Mouse (Mus musculus): Measurements from ENCODE around the gene Nwd2. TPM values are rescaled to one million over a fixed set of nuclear protein-coding genes. Genes with fewer than 3 reads are reported as not detected.

Gene Nwd2
- polyA plus RNA-seq, 1 experiment, result not detected

DNA sequence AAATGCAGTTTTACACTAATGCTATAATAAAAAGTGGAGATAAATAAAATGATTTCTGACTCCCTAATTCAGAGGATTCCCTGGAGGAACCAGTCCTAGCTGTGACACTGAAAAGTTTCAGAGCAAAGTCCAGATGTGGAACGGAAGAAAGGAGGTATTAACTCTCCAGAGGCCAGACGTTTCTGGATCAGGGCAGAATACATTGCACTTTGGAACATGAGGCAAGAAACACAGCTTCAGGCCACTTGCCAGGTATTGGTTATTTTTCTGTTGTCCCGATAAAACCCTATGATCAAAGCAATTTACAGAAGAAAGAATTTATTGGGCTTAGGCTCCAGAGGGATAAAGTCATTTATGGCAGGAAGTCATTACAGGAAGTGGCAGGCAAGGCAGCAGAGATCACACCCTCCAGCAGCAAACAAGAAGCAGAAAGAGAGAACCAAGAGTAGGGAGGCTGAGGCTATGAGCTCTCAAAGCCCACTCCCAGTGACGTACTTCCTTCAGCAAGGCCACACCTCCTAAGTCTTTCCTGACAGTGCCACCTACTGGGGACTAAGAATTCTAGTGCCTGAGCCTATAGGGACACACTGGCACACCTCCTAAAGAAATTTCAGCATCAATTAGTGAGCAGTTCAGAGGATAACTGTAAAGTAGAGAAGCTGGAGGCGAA is 106.3 kb downstream of the Nwd2 start:
- Histone ChIP-seq H3K27me3 (replicated peaks; ENCODE audit: control insufficient read depth, insufficient read depth, low read length) (no peaks in the 10 kb centered on the region), H3K4me3 (ENCODE audit: insufficient read depth, low read depth, low read length) (no peak overlapping the region), H3K36me3 (ENCODE audit: control insufficient read depth, insufficient read depth, low read length) (no peaks in the 10 kb centered on the region), H3K27ac (ENCODE audit: insufficient read depth, low read depth, low read length) (no peak overlapping the region), H3K4me1 (ENCODE audit: control insufficient read depth, insufficient read depth, low read length) (no peaks in the 10 kb centered on the region)
- 35% methylated on average over 5 of the region's 5 CpGs for WGBS
- TF ChIP-seq CTCF (conservative IDR thresholded peaks at IDR 0.05; ENCODE audit: insufficient read depth, insufficient read length, low read depth, low read length) (0 out of 2 replicates have a peak, but pooled peaks have one; percentile 17), POLR2A (IDR thresholded peaks at IDR 0.05; ENCODE audit: low read depth, low read length) (no peak)
- peak; percentile 74 for DNase-seq

DNA sequence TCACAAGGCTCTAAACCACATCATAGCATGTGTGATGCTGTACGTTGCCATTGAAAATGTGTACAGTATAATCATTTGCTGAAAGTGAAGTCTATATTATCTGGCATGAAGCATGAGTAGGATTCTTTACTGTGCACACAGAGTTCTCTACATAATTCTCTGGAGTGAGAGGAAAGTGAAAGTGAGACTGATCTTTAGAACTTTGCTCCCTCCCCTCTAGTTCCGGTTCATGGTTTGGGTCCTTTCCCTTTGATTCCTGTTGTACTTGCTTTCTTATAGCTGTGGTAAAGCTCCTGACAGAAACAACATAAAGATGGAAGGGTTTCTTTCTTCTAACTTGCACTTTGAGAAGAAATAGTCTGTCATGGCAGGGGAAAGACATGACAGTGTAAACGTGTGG is 107.0 kb downstream of the Nwd2 start:
- TF ChIP-seq POLR2A (IDR thresholded peaks at IDR 0.05; ENCODE audit: low read depth, low read length), result no peak
- TF ChIP-seq CTCF (conservative IDR thresholded peaks at IDR 0.05; ENCODE audit: insufficient read depth, insufficient read length, low read depth, low read length), result no peak
- WGBS, result 67% methylated on average over 3 of the region's 3 CpGs
- Histone ChIP-seq H3K4me3 (ENCODE audit: insufficient read depth, low read depth, low read length) (no peak overlapping the region), H3K4me1 (ENCODE audit: control insufficient read depth, insufficient read depth, low read length) (no peaks in the 10 kb centered on the region), H3K27ac (ENCODE audit: insufficient read depth, low read depth, low read length) (no peak overlapping the region), H3K36me3 (ENCODE audit: control insufficient read depth, insufficient read depth, low read length) (no peaks in the 10 kb centered on the region), H3K27me3 (replicated peaks; ENCODE audit: control insufficient read depth, insufficient read depth, low read length) (no peaks in the 10 kb centered on the region)
- DNase-seq, result peak; percentile 4

DNA sequence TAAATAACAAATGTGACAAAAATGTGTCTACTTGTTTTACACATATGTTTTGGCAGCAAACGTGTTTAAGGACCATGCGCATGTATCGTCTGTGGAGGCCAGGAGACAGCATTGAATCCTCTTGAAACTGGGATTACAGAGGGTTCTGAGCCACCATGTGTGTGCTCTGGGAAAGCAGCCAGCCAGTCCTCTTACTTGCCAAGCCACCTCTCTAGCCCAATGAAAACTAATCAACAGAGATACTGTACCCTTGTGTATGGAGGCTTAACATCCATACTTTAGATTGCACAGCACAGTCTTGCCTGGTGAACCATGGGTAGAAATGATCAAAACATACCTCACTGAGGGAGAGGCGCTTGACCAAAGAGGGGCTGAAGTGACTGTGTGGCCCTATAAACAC is 117.0 kb downstream of the Nwd2 start:
- TF ChIP-seq CTCF (conservative IDR thresholded peaks at IDR 0.05; ENCODE audit: insufficient read depth, insufficient read length, low read depth, low read length) (no peak), POLR2A (IDR thresholded peaks at IDR 0.05; ENCODE audit: low read depth, low read length) (no peak)
- H3K4me3 ChIP-seq (ENCODE audit: insufficient read depth, low read depth, low read length), result no peak overlapping the region
- no peaks in the 10 kb centered on the region for H3K4me1 ChIP-seq (ENCODE audit: control insufficient read depth, insufficient read depth, low read length)
- 93% methylated on average over 4 of the region's 4 CpGs for WGBS
- no peaks in the 10 kb centered on the region for H3K27me3 ChIP-seq (replicated peaks; ENCODE audit: control insufficient read depth, insufficient read depth, low read length)
- no peak overlapping the region for H3K27ac ChIP-seq (ENCODE audit: insufficient read depth, low read depth, low read length)
- no peak for DNase-seq
- no peaks in the 10 kb centered on the region for H3K36me3 ChIP-seq (ENCODE audit: control insufficient read depth, insufficient read depth, low read length)

DNA sequence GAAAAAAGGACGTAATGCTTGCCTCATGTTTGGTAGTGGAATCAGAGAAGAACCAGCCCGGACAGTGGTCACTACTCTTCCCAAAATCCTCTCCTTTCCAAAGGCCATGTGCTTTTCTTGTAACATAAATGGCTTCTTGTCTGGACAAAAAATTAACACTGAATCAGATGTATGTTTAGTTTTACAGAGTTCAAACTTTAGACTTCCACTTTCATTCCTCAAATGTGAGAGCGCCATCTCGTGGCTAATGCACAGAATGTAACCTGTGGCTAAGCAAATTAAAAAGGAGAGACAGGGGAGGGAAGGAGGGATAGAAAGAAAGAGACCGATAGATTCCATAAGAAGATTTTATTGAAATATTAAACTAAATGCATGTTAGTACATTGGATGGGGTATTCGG is 117.8 kb downstream of the Nwd2 start:
- H3K4me3 ChIP-seq (ENCODE audit: insufficient read depth, low read depth, low read length), result no peak overlapping the region
- 43% methylated on average over 6 of the region's 6 CpGs for whole genome bisulfite sequencing
- no peak overlapping the region for H3K27ac ChIP-seq (ENCODE audit: insufficient read depth, low read depth, low read length)
- peak; percentile 35 for DNase-seq
- H3K27me3 ChIP-seq (replicated peaks; ENCODE audit: control insufficient read depth, insufficient read depth, low read length), result no peaks in the 10 kb centered on the region
- no peak for TF ChIP-seq POLR2A (IDR thresholded peaks at IDR 0.05; ENCODE audit: low read depth, low read length)
- TF ChIP-seq CTCF (conservative IDR thresholded peaks at IDR 0.05; ENCODE audit: insufficient read depth, insufficient read length, low read depth, low read length), result 0 out of 2 replicates have a peak, but pooled peaks have one; percentile 13
- no peaks in the 10 kb centered on the region for H3K36me3 ChIP-seq (ENCODE audit: control insufficient read depth, insufficient read depth, low read length)
- no peaks in the 10 kb centered on the region for H3K4me1 ChIP-seq (ENCODE audit: control insufficient read depth, insufficient read depth, low read length)

DNA sequence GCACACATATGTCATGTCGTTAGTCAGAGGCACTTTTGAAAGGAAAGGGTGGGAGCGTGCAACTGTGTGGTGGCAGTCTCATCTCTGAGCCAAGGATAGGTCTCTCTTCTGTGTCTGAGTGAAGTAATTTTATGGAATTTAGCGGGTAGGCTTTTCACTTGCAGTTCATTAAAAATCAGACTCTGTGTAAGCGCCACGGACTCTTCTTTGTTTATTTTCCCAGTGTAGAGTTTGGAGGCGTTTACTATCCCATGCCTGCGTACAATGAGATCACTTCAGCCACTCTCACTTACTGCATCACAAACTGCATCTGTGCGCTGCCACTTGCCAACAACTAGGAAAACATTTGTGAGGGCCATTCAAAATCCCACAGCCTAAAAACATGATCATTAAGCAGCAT is 118.6 kb downstream of the Nwd2 start:
- DNase-seq, result no peak
- TF ChIP-seq CTCF (conservative IDR thresholded peaks at IDR 0.05; ENCODE audit: insufficient read depth, insufficient read length, low read depth, low read length) (no peak), POLR2A (IDR thresholded peaks at IDR 0.05; ENCODE audit: low read depth, low read length) (no peak)
- no peak overlapping the region for H3K27ac ChIP-seq (ENCODE audit: insufficient read depth, low read depth, low read length)
- no peak overlapping the region for H3K4me3 ChIP-seq (ENCODE audit: insufficient read depth, low read depth, low read length)
- 70% methylated on average over 8 of the region's 8 CpGs for WGBS
- no peaks in the 10 kb centered on the region for H3K27me3 ChIP-seq (replicated peaks; ENCODE audit: control insufficient read depth, insufficient read depth, low read length)
- no peaks in the 10 kb centered on the region for H3K4me1 ChIP-seq (ENCODE audit: control insufficient read depth, insufficient read depth, low read length)
- H3K36me3 ChIP-seq (ENCODE audit: control insufficient read depth, insufficient read depth, low read length), result no peaks in the 10 kb centered on the region

DNA sequence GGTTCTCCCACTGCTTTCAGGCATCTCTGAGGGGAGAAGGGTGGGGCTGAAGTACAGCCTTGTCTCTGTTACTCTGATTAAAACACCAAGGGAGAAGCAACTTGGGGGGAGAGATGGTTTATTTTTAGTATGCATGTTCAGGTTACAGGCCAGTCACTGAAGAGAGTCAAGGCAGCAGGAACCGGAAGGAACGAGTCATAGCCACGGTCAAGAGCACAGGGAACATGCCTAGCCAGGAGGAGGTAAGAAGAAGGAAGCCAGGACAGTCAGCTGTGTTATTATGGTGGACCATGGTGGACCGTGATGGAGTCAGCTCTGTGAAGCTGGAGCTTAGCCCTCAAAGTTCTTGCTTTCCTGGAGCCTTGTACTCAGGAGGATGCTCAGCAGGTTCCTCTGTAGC is 119.3 kb downstream of the Nwd2 start:
- H3K27ac ChIP-seq (ENCODE audit: insufficient read depth, low read depth, low read length), result no peak overlapping the region
- no peak for DNase-seq
- WGBS, result 52% methylated on average over 4 of the region's 4 CpGs
- H3K4me1 ChIP-seq (ENCODE audit: control insufficient read depth, insufficient read depth, low read length), result no peaks in the 10 kb centered on the region
- TF ChIP-seq CTCF (conservative IDR thresholded peaks at IDR 0.05; ENCODE audit: insufficient read depth, insufficient read length, low read depth, low read length) (no peak), POLR2A (IDR thresholded peaks at IDR 0.05; ENCODE audit: low read depth, low read length) (no peak)
- H3K4me3 ChIP-seq (ENCODE audit: insufficient read depth, low read depth, low read length), result no peak overlapping the region
- no peaks in the 10 kb centered on the region for H3K27me3 ChIP-seq (replicated peaks; ENCODE audit: control insufficient read depth, insufficient read depth, low read length)
- H3K36me3 ChIP-seq (ENCODE audit: control insufficient read depth, insufficient read depth, low read length), result no peaks in the 10 kb centered on the region

DNA sequence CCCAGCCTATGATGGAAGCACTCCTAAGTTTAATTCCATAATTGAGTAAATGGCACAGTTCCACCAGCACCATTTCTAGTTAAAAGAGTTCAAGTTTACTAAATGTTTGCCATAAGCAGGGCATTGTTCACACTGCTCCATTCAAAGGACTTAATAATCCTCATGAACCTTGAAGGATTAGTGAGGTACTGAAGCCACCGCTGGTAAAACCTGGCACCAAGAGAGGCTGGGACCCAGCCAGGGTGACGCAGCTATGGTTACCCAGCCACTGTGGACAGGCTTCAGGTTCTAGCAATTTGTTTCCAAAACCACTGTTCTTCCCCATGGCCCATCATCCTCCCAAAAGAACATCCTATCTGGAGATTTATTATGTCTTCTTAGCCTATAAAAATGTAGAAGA is 124.1 kb downstream of the Nwd2 start:
- 80% methylated on average over 2 of the region's 2 CpGs for WGBS
- no peaks in the 10 kb centered on the region for H3K4me1 ChIP-seq (ENCODE audit: control insufficient read depth, insufficient read depth, low read length)
- no peak for TF ChIP-seq POLR2A (IDR thresholded peaks at IDR 0.05; ENCODE audit: low read depth, low read length)
- no peak for TF ChIP-seq CTCF (conservative IDR thresholded peaks at IDR 0.05; ENCODE audit: insufficient read depth, insufficient read length, low read depth, low read length)

More for the DNA sequence above, 124.1 kb downstream of the Nwd2 start:
- DNase-seq, result no peak
- Histone ChIP-seq H3K36me3 (ENCODE audit: control insufficient read depth, insufficient read depth, low read length) (no peaks in the 10 kb centered on the region), H3K27ac (ENCODE audit: insufficient read depth, low read depth, low read length) (no peak overlapping the region), H3K4me3 (ENCODE audit: insufficient read depth, low read depth, low read length) (no peak overlapping the region), H3K27me3 (replicated peaks; ENCODE audit: control insufficient read depth, insufficient read depth, low read length) (no peaks in the 10 kb centered on the region)
